Mouse (Mus musculus) retina, postnatal 1 day (tissue): ENCODE data around the gene Sgf29.
"Not testable (repeated sequence)": the region's sequence is repeated elsewhere in the genome, so short reads cannot be mapped to it uniquely, and the experiment has no call there.

ENCODE experiments used
- DNase-seq: peaks from one replicate; pipeline ENCODE4 v3.0.0-alpha.2; 2012

The Sgf29 gene

DNA sequence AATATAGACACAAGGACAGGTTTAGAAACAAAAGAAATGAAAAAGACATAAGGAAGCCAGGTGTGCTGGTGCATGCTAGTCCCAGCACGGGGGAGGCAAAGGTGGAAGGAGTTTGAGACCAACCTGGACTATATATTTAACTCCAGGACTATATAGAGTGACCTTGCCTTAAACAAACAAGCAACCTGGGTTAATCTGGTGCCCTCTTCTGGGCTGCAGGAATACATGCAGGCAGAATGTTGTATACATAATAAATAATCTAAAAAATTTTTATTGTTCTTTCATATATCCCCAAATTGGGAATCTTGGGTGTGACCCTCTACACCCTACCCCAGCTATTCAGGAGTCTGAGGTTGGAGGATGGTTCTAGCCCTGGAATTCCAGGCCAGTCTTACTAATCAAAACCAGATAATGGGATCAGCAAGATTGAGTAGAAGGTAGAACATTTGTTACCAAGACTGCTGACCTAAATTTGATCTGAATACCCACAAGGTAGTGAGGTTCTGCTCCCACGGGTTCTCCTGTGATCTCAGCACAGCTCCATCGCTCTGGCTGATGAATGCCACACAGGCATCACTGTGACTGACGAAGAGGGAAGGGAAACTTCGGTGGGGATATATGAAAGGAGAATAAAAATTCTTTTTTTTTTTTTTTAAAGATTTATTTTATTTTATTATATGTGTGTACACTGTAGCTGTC, 6.4 kb upstream of the Sgf29 start:
- no peak for DNase-seq

DNA sequence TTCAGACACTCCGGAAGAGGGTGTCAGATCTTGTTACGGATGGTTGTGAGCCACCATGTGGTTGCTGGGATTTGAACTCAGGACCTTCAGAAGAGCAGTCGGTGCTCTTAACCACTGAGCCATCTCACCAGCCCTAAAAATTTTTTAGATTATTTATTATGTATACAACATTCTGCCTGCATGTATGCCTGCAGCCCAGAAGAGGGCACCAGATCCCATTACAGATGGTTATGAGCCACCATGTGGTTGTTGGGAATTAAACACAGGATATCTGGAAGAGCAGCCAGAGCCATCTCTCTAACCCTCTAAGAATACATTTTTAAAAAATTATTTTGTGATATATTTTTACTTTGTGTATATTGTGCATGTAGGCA, 5.9 kb upstream of the Sgf29 start:
- peak; percentile 69 for DNase-seq

DNA sequence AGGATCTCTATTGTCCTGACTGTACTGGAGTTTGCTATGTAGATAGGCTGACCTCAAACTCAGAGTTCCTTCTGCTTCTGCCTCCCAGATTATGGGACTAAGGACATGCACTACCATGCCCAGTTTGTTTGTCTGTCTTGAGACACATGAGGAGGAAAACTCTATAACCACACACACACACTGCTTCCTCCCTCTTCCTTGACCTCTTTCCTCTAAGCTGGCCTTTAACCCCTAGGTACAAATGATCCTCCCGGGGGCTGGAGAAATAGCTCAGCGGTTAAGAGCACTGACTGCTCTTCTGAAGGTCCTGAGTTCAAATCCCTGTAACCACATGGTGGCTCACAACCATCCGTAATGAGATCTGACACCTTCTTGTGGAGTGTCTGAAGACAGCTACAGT, 4.8 kb upstream of the Sgf29 start:
- no peak for DNase-seq

DNA sequence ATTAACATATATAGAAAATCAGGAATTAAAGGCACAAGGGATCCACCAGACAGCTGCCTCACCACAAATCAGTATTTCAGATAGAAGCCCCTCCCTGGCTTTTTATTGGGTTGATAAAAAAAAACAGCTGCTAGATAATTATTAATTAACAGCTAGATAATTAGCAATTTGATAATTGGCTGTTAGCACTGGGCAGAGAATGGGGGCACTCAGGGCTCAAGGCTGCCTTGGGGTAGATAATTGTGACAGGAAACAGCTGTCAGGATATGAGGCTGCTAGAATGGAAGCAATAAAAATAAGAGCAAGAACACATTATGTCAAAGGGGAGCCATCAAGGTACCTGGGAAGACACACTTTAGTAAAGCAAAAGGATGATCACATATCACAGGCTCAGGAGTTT, 4.2 kb upstream of the Sgf29 start:
- DNase-seq: peak; percentile 60

DNA sequence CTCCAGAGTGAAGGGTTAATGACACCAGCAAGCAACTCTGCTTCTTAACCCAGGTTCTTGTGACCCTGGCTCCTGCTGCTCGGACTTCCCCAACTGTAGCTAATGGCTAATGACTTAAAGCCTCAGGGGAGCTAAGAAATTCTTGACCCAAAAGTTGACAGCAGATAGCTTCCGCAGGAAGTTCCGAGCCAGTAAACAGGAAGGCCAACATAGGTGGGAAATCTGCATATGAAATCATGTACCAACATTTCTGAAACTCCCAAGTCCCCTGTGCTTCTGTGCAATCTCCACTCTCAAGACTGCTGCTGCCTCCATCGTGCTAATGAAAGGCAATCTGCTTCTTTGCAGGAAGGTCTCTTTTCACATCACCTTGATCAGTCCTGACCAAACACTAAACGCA, 3.4 kb upstream of the Sgf29 start:
- DNase-seq: no peak

DNA sequence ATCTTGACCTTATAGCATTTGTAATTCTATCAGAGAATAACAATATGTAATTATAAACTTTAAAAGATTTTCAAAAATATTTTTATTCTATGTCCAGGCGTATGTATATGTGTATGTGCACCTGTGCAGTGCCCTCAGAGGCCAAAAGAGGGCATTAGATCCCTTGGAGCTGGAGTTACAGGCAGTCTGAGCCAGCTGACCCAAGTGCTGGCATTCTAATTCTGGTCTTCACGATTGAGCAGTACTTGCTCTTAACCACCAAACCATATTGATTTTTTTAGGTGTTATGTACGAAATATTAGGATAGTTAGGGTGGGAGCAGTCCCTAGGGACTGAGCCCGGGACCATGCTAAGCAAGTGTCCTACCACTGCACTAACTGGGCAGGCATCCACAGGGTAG, 623 bp upstream of the Sgf29 start:
- no peak for DNase-seq

DNA sequence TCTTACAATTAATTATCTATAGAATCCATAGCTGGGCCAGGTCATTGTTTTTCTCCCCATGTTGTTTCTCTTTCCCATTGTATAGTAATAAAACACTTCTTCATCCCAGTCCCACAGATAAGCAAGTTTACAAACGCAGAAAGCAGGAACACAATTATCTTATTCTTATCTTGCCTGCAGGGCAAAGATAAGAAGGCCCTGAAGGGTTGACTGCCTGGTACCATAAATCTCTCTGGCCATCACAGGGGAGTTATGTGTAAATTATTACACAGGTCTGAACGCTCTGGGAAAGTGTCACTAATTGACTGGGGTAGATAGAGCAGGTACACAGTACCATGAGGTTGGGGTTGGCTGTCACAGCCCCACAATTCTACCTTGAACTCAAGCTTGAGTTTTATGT, 1.7 kb downstream of the Sgf29 start:
- DNase-seq: no peak

DNA sequence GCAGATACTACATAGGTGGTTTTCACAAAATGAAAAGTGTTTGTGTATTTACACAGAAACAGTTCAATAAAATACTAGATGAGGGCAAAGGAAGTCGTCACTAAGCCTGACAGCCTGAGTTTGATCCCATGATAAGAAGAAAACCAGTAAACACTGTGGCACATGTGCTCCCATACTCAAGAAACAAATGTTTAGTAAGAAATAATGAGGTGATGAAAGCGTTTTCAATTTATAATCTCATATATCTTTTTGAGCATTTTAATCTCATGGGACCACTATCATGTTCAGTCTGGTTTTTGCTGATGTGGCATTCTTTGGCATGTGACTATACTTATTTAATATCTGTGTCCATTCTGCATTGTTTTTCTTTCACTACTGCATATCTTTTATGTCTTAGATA, 4.9 kb downstream of the Sgf29 start:
- DNase-seq: no peak

DNA sequence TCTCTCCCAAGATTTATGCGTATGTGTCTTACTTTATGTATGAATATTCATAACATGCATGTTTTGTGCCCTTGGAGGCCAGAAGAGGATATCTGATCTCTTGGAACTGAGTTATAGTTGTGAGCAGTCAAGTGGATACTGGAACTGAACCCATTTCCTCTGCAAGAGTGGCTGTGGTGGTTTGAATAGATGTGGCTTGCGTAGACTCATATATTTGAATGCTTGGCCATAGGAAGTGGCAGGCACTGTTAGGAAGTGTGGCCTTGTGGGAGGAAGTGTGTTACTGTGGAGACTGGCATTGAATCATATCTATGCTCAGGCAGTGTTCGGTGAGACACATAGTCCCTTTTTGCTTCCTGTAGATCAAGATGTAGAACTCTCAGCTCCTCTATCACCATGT, 6.6 kb downstream of the Sgf29 start:
- no peak for DNase-seq

DNA sequence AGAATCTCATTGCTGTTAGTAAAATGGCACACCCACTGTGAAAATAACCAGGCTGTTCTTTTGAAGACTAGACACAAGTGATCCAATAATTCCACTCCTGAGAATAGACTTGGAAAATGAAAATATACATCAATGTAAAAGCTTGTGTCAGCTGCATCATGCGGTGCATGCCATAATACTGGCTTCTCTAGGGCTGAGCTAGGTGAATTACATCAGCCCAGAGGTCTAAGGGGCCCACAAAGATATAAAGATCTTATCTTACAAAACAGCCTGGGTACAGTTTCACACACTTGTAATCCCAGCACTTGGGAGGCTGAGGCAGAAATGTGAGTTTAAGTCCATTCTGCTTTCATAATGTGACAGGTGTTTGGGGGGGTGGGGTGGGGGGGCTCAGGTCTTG, 8.4 kb downstream of the Sgf29 start:
- no peak for DNase-seq

DNA sequence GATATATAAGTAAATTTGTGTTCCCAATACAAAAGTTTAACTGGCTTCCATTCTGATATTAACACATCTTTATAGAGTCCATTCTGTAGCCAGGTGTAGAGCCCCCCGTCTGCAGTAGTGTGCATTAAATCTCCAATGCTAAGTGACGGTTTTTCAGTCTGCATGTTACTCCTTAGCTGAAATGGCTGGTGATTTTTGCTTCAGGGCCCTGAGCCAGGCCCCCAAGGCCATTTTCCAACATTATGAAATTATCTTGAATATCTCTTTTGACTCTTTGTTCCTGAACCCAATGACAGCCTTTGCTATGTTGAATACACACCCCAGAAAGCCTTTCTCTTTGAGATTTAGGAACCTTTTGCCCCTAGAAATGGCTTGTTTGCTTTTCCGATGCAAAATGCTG, 10.7 kb downstream of the Sgf29 start:
- DNase-seq: no peak

DNA sequence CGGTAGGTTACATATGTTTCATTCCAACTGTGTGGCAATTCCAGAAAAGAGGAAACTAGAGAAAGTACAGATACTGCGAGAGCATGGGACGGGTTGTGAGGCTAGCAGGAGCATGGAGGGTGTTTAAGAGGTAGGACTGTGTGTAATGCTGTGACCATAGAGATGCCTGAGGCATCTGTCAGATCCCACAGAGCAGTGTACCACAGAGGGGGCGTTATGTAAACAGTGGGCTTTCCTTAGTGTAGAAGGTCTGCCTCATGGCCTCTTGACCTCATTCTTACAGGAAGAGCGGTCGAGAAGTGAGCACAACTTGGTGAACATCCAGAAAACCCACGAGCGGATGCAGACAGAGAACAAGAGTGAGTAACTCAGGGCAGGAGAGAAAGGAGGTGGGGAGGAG, 14.5 kb downstream of the Sgf29 start:
- no peak for DNase-seq

DNA sequence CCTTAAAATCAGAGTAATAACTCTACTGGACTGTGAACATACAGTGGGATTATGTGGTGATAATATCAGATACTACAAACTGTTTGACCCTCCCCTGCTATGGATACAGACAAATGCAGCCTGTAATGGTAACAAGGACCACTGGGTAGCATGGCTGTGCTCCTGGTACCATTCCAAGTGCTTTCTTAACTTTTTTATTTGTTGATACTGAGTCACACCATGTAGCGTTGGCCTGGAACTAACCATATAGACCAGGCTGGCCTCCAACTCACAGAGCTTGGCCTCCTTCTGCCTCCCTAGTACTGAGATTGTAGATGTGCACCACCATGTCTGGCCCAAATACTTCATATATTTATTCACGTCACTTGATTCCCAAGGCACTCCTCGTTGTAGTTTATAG, 16.2 kb downstream of the Sgf29 start:
- no peak for DNase-seq

DNA sequence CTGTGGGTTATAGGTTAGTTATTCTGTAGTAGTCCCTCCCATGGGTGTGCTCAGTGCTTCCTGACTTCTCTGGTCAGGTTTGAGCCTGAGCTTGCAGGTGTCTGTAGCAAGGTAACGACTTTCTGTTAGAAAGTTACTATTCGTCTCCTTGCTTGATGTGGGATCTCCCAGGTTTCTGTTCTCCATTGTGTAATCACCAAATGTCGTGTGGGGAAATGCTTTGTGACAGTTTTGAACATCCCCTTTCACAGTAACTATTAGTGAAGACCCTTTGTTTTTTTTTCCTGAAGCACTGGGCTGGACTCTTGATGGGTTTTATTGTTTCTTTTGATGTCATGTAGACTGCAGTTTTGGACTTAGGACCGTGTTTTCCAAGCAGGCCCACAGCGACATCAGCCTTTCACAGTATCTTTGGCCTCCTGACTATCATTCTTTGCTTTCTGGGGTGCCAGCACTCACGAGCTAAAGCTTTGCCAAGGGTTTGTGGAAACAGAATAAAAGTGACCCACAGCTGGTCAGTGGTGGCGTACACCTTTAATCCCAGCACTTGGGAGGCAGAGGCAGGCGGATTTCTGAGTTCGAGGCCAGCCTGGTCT, 18.5 kb downstream of the Sgf29 start:
- DNase-seq: no peak

DNA sequence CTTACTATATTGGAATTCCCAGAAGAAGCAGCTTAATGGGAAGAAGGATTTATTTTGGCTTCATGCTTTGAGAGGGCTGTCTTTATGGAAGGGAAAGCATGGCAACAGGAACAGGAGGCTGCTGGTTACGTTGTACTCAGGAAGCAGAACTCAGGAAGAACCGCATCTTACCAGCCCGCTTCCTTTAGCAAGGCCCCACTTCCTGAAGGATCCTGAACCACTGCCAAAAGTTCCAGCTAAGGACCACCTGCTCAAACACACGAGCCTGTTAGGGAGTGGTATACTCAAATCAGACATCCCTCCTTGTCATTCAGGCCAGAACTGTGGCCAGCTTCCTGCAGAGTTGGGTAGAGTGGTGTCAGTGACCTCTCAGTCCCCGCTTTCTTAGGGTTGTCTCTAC, 19.3 kb downstream of the Sgf29 start:
- no peak for DNase-seq

DNA sequence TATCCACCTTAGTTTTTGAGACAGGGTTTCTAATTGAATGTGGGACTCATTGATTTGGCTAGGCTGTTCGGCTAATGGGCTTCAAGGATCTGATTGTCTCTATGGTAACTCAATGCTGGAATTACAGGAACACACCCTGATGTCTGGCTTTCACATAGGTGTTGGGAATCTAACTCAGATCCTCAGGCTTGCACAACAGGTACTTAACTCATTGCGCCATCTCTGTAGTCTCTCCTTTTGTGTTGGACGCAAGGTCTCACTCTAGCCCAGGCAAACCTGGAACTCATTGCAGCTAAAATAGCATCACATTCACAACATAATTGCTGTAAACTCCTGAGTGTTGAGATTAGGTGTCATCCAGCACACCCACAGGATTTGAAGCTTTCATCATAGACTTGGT, 21.0 kb downstream of the Sgf29 start:
- DNase-seq: no peak

DNA sequence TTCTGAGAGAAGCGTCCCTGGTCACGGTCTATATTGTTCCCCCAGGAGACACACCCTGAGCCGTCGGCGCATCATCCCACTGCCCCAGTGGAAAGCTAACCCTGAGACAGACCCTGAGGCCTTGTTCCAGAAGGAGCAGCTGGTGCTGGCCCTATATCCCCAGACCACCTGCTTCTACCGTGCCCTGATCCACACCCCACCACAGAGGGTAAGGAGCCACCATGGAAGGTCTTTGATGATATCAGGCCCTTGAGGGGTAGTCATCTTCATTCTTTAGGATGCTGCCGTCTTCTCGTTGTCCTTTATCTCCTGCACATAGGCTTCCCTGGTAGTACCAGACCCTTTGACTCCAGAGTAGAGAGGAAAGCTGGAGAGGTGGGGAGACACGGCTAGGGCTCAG, 23.0 kb downstream of the Sgf29 start:
- DNase-seq: no peak

DNA sequence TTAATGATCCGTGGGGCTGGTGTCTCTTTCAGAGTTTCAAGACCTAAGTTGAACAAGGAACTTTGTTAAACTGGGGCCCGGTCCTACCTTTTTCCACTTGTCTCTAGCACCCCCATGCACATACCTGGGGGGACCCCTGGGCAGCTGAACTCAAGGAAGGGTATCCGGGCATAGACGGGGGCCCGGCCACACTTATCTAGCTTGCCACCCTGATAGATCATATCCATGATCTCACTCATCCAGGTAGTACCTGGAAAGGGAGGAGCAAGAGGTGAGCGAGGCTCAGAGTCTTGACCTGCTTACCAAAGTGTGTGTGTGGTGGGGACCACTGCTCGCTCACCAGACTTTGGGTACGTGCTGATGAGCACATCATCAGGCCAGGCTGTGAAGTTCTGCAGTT, 26.0 kb downstream of the Sgf29 start:
- DNase-seq: no peak

DNA sequence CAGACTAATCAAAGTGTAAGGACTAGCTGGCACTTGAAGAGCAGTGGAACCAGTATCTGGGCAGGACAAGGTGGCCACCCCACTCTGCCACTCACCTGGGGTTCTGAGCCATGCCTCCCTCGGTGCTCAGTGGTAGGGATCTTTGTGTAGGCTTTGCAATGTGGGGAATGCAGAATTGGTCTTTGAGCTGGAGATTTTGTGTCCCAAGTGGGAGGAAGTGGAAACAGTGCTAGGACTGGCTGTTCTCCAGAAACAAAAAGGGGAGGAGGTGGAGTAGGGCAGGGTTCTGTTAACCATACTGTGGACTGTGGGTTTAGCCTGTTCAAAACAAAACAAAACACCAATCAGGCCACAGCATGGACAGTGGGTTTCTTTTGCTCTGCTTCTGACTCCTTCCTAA, 27.1 kb downstream of the Sgf29 start, which contains the start of gene Sult1a1:
Gene Sult1a1 (minus strand): TSS at position 226 of the 400 bp plus-strand sequence.
- no peak for DNase-seq

DNA sequence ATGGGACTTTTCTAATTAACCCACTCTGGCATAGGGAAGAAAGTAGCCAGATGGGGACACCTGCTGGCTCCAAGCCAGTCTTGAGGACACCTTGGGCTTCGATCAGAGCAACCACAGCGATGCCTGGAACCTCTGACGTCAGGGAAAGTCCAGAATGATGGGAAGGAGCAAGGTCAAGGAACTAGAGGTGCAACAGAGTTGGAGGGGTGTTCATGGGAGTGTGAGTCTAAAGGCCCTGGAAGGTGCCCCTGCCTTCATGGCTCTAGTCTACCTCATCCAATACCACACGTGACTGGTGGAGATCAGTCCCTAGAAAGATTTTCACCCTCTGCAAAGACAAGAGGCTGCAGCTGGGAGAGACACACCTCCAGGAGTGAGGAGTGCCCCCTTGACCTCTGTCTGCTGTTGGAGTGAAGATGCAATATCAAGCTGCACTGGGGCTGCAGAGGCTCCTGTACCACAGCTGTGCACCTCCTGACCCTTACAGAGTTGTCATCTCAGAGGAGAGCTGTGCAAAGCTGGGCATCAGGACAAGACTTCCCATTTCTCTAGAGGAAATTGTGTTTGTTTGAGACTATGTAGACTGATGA, 27.6 kb downstream of the Sgf29 start:
- DNase-seq: no peak

DNA sequence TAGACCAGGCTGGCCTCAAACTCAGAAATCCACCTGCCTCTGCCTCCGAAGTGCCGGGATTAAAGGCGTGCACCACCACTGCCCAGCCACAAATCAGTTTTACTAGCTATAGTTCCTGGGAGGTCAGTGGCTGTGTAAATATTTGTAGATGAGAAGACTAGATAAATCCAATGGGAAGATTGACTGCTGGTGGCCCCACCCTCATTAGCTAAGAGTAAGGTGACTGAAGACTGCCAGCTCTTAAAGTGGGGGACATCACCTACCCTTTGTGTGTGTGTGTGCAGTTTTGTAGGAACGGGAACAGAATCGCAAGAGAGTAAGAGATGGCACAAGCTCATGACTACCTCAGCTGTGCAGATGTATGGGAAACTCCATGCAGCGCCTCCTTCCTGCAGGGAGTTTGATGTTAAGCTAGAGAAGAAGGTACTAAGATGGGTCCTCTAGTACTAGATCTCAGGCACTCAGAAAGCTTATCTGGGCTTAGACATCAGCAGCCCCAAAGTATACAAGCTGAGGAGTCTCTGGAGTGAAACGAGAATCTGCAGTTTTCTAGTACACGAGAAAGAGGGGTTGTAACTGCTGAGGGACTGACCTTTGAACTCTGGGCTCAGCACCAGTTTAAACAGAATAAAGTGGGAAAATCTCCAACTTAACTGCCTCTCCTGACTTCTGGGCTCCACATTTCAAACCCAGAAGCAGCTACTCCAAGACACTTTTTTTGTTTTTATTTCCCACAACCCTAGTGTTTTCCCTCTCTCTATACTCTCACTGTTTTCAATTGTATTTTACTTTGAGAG, 29.6 kb downstream of the Sgf29 start:
- no peak for DNase-seq

DNA sequence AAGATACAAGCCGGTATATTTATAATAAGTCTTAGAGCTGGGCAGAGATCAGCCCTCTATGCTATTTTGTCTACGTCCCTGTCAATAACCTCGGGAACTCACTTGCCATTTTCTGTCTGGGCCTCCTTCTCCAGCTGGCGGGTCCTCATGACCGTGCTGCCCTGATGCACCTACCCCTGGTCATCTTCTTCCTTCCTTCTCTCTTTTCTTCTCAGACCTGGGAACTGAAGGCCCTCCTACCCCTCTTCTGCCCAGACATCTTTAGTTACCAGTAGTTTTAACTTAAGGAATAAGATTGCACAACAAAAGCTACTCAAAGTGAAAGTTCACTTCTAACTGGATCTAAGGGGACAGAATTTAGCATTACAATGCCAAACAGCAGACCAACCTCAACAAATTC, 30.6 kb downstream of the Sgf29 start:
- DNase-seq: no peak

DNA sequence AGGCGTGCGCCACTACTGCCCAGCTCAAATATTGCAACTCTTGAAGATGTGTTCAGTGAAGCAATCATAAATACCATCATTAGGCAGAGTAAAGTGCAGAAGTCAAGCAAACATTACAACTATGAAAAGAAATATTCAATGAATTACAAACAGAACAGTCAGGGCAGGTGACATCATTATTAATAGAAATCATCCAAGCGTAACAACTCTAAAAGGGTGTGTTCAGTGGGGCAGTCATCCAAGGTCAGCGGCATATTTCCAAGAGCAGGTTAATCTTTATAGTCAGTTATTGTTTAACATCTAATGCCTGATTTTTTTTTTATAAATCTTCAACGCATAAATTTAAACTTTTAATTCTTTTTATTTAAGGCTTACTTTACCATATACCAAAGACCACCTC, 32.1 kb downstream of the Sgf29 start:
- no peak for DNase-seq

DNA sequence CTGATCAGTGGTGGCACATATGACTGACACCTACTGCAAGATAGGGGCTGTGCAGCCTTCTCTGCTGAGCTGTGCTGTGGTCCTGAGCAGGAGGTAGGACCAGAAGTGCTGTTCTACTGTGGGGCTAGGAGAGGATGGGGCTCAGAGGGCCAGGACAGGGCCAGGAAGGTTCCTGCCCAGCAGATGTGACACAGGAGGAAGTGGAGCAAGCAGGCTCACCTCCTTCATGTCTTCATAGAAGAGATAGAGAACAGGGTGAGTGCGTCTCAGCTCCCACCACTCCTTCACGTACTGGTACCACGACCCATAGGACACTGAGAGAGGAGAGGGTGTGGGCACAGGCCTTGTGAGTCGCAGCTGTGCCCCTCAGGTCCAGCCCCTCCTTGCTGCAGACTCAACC, 39.0 kb downstream of the Sgf29 start:
- not testable (repeated sequence) for DNase-seq
